Mouse (Mus musculus) heart, postnatal 0 days (tissue): ENCODE data around the gene Arfgap2. TPM values are rescaled to one million over a fixed set of nuclear protein-coding genes. Genes with fewer than 3 reads are reported as not detected.

ENCODE experiments used
- ATAC-seq: fragments of 200-750 bp; cut with Nextera tagmentation; 2 replicates; pipeline ENCODE4 v1.8.0; 2017; ENCODE audit warnings: low read depth, moderate number of reproducible peaks, moderate library complexity; ENCODE audit not compliant: insufficient read depth
- DNase-seq: peaks from one replicate; pipeline ENCODE4 v3.0.0-alpha.2; 2016; ENCODE audit warnings: low spot score
- H3K27ac ChIP-seq: fragments of 300-500 bp; sonication (generic); 2 replicates; pipeline ENCODE4 v1.5.1; 2014; ENCODE audit warnings: low read depth, mild to moderate bottlenecking
- H3K27me3 ChIP-seq: fragments of 300-500 bp; sonication (generic); 2 replicates; pipeline ENCODE4 v1.6.1; 2014; ENCODE audit warnings: low read length, mixed read lengths; ENCODE audit not compliant: control insufficient read depth, insufficient read depth
- H3K36me3 ChIP-seq: fragments of 300-500 bp; sonication (generic); replicated peaks from 2 replicates; pipeline ENCODE4 v1.6.1; 2014; ENCODE audit warnings: low read length, mixed read lengths; ENCODE audit not compliant: control insufficient read depth, insufficient read depth
- H3K4me1 ChIP-seq: fragments of 300-500 bp; sonication (generic); 2 replicates; pipeline ENCODE4 v1.6.1; 2014; ENCODE audit warnings: antibody characterized with exemption; ENCODE audit not compliant: control insufficient read depth, insufficient read depth
- H3K4me2 ChIP-seq: fragments of 300-500 bp; sonication (generic); 2 replicates; pipeline ENCODE4 v1.6.1; 2014; ENCODE audit warnings: low read depth, mild to moderate bottlenecking, low read length, moderate library complexity
- H3K4me3 ChIP-seq: fragments of 300-500 bp; sonication (generic); 2 replicates; pipeline ENCODE4 v1.5.1; 2014; ENCODE audit warnings: low read depth, low read length
- H3K9ac ChIP-seq: fragments of 300-500 bp; sonication (generic); replicated peaks from 2 replicates; pipeline ENCODE4 v1.6.1; 2014; ENCODE audit warnings: low read depth, low read length, mixed read lengths
- H3K9me3 ChIP-seq: fragments of 300-500 bp; sonication (generic); replicated peaks from 2 replicates; pipeline ENCODE4 v1.6.1; 2016; ENCODE audit warnings: low read length; ENCODE audit not compliant: control insufficient read depth
- CTCF ChIP-seq: IDR thresholded peaks from 2 replicates; pipeline ENCODE4 v1.5.1; 2016; ENCODE audit warnings: antibody characterized with exemption, control low read depth, low read depth
- EP300 ChIP-seq: IDR thresholded peaks from 2 replicates; pipeline ENCODE4 v1.6.1; 2016; ENCODE audit warnings: antibody characterized with exemption, low read depth
- WGBS: fragments of 180-500 bp; shearing (Covaris S2); extraction: QIAGEN DNeasy Blood & Tissue Kit; methylation state at CpG from one replicate; pipeline ENCODE4 v1.1.7; 2014; 5-methylcytosine and 5-hydroxymethylcytosine counted together
- polyA plus RNA-seq: library from polyadenylated mRNA; unstranded; fragments of >200 nt; fragmentation: Nextera tagmentation; extraction: Ambion mirVana; gene quantifications from 2 replicates; pipeline ENCODE4 v1.2.1, GENCODE M21; 2015
- total RNA-seq: library from RNA; depleted of rRNA; stranded (reverse); fragments of >200 nt; gene quantifications from 2 replicates; pipeline ENCODE4 v1.2.3, GENCODE M21; 2014; ENCODE audit warnings: low replicate concordance

The Arfgap2 gene
- total and polyA plus RNA-seq, 2 experiments from 2014 or later, result 56.3 to 56.5 TPM

- H3K36me3 ChIP-seq, result no peaks in the 10 kb centered on the region
- H3K4me1 ChIP-seq, result 0 out of 2 replicates have a peak, but pooled peaks cover 9% of the 10 kb centered on the region
- no peak overlapping the region for H3K4me3 ChIP-seq
- H3K27ac ChIP-seq, result no peak overlapping the region
- no peaks in the 10 kb centered on the region for H3K9me3 ChIP-seq
- 54% methylated on average over 4 of the region's 4 CpGs for WGBS
- H3K9ac ChIP-seq, result no peak overlapping the region
- ATAC-seq (no peak), DNase-seq (no peak)
- H3K27me3 ChIP-seq, result no peaks in the 10 kb centered on the region
- H3K4me2 ChIP-seq, result no peak overlapping the region
- TF ChIP-seq CTCF (no peak), EP300 (no peak)
Measured at GRCm38 (mm10) chr2:91248366-91248765, 16.4 kb upstream of the Arfgap2 start.

DNA sequence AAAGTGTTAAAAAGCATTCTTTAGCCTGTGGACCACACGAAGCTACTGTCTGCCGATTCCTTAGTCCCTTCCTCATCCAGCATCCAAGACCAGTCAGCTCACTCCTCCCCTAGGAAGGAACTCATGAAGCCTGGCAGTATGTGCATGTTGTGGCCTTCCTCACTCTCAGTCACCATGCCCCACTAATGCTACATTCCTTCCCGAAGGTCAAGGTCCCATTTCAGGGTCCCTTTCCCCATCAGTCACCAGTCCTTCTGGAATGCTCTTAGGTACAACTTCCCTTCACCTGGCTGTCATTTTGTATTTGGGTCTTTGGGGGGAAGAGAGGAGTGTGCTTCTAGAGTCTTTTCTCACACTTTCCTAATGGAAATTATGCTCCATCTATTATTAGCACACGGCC, 12.8 kb upstream of the Arfgap2 start:
- Histone ChIP-seq H3K27me3 (0 out of 2 replicates have a peak, but pooled peaks cover 5% of the 10 kb centered on the region), H3K4me2 (no peak overlapping the region), H3K4me3 (no peak overlapping the region), H3K9me3 (no peaks in the 10 kb centered on the region), H3K4me1 (0 out of 2 replicates have a peak, but pooled peaks cover 9% of the 10 kb centered on the region), H3K27ac (peak overlapping the region; percentile 52), H3K36me3 (no peaks in the 10 kb centered on the region), H3K9ac (no peak overlapping the region)
- no peak for DNase-seq
- ATAC-seq, result no peak
- TF ChIP-seq CTCF (no peak), EP300 (no peak)
- 47% methylated on average over 4 of the region's 4 CpGs for WGBS

GRCm38 (mm10) chr2:91252512-91252911, 12.3 kb upstream of the Arfgap2 start:
- no peaks in the 10 kb centered on the region for H3K36me3 ChIP-seq
- no peak overlapping the region for H3K4me2 ChIP-seq
- H3K4me3 ChIP-seq, result no peak overlapping the region
- DNase-seq (no peak), ATAC-seq (no peak)
- H3K9ac ChIP-seq, result no peak overlapping the region
- TF ChIP-seq CTCF, result no peak
- no peak for TF ChIP-seq EP300
- no peaks in the 10 kb centered on the region for H3K9me3 ChIP-seq
- 30% methylated on average over 4 of the region's 4 CpGs for WGBS
- peak overlapping the region; percentile 52 for H3K27ac ChIP-seq
- H3K4me1 ChIP-seq, result 0 out of 2 replicates have a peak, but pooled peaks cover 9% of the 10 kb centered on the region
- H3K27me3 ChIP-seq, result 0 out of 2 replicates have a peak, but pooled peaks cover 5% of the 10 kb centered on the region

GRCm38 (mm10) chr2:91254725-91255380, 9.9 kb upstream of the Arfgap2 start:
- Histone ChIP-seq H3K4me2 (no peak overlapping the region), H3K27me3 (0 out of 2 replicates have a peak, but pooled peaks cover 5% of the 10 kb centered on the region), H3K4me3 (no peak overlapping the region), H3K27ac (no peak overlapping the region), H3K36me3 (no peaks in the 10 kb centered on the region), H3K9ac (no peak overlapping the region), H3K4me1 (peaks cover 16% of the 10 kb centered on the region), H3K9me3 (no peaks in the 10 kb centered on the region)
- TF ChIP-seq EP300 (no peak), CTCF (no peak)
- ATAC-seq (no peak), DNase-seq (no peak)
- WGBS, result 54% methylated on average over 8 of the region's 8 CpGs

DNA sequence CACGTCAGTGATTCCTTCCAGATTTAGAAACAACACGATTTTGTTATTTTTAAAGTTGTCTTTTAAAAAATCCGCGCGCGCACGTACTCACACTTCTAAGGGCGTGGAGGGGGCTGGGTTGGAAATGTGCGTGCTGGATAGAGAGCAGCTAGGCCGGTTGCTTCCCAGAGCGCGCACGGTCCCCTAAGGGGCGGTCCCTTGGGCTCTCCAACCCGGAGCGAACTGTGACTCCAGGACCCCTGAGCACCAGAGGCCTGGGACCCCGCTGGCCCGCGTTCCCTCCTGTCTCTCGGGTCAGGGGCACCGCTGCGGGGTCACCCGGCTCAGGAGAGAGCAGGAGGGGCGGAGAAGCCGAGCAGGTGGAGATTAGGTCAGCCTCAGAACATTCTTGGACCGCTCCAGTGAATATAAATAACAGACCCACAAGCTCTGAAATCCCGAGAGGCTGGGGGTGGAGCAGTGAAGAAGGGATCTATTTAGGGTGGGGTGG, 9.1 kb upstream of the Arfgap2 start, which contains the start of gene Pacsin3:
Gene Pacsin3, plus strand, starts transcription at position 294 of the 490 bp plus-strand sequence.
- TF ChIP-seq CTCF (no peak), EP300 (no peak)
- Histone ChIP-seq H3K9ac (peak within 1 kb of the TSS; percentile 56), H3K36me3 (no peaks in the 10 kb centered on the region), H3K4me3 (peak within 1 kb of the TSS; percentile 66), H3K4me2 (peak within 1 kb of the TSS; percentile 75), H3K9me3 (no peaks in the 10 kb centered on the region), H3K27me3 (0 out of 2 replicates have a peak, but pooled peaks cover 5% of the 10 kb centered on the region), H3K27ac (peak within 1 kb of the TSS; percentile 75), H3K4me1 (peaks cover 16% of the 10 kb centered on the region)
- DNase-seq (peak; percentile 37), ATAC-seq (peak; percentile 35)
- 2% methylated on average over 27 of the region's 27 CpGs for WGBS
